Mouse (Mus musculus) gonadal fat pad, adult 2 months (tissue): ENCODE measurements around the gene Lipt2. TPM values are rescaled to one million over a fixed set of nuclear protein-coding genes. Genes with fewer than 3 reads are reported as not detected.

ENCODE experiments used
- DNase-seq: peaks from one replicate; pipeline ENCODE4 v3.0.0-alpha.2; 2012; ENCODE audit warnings: low read depth
- polyA plus RNA-seq: library from polyadenylated mRNA; depleted of rRNA; stranded (reverse); fragments of >200 nt; gene quantifications from 2 replicates; pipeline ENCODE4 v1.2.3, GENCODE M21; 2012; rRNA removed

The Lipt2 gene
- polyA plus RNA-seq: 10.8 and 11.2 TPM in 2 replicates

DNA sequence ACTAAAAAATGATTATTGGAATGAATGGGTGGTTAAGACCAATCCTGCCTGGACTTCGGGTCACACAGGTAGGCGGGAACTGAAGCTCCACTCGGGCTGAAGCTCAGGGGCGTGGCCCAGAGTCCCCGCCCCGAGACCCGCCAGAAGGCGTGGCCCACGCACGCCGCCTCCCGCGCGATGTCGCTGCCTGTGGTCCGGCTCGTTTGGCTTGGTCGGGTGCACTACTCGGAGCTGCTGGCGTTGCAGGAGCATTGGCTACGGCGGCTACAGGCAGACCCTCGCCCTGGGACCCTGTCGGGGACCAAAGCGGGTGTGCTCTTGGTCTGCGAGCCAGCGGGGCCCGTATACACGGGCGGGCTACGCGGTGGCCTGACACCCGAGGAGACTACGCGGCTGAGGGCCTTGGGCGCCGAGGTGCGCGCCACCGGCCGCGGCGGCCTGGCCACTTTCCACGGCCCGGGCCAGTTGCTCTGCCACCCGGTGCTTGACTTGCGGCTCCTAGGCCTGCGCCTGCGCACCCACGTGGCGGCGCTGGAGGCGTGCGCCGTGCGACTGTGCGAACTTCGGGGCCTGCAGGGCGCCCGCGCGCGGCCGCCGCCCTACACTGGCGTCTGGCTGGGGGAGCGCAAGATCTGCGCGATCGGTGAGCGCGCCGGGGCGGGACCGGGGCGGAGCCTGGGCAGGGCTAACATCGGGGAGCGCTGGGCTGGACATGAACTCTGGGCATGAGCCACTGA, at the start of gene Lipt2:
Gene Lipt2 (plus strand): TSS at position 173 of the 737 bp plus-strand sequence.
- DNase-seq: no peak

- DNase-seq: no peak
These were observed 47.6 kb upstream of the Lipt2 start for GRCm38 (mm10) chr7:100111506-100111905.

- DNase-seq: no peak
These were observed 45.3 kb upstream of the Lipt2 start for GRCm38 (mm10) chr7:100113821-100114220.

GRCm38 (mm10) chr7:100114279-100114678, 44.8 kb upstream of the Lipt2 start:
- no peak for DNase-seq

- no peak for DNase-seq
These were observed 38.3 kb upstream of the Lipt2 start for GRCm38 (mm10) chr7:100120791-100121261.

GRCm38 (mm10) chr7:100121376-100121789, 37.7 kb upstream of the Lipt2 start, which contains the start of gene Pold3:
Gene Pold3 (minus strand): TSS chr7:100121565.
- DNase-seq: peak; percentile 68

DNA sequence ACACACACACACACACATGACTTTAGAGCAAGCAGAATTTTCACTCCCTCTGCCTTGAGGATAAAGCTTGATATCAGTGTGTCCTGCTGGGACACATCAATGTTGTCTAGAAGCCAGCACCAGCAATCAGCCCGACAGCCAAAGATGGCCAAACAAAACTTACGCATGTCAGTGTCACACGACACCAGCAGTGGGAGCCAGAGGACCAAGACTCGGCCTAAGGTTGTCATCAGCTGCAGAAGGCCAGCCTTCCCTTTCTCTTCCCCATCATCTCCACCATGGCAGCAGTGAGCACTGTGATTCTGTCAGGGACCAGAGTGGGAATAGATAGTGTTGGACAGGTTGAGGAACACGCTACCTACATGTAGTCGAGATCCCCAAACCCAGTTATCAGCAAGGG, 35.6 kb upstream of the Lipt2 start:
- DNase-seq: no peak

GRCm38 (mm10) chr7:100124211-100124610, 34.9 kb upstream of the Lipt2 start:
- no peak for DNase-seq

DNA sequence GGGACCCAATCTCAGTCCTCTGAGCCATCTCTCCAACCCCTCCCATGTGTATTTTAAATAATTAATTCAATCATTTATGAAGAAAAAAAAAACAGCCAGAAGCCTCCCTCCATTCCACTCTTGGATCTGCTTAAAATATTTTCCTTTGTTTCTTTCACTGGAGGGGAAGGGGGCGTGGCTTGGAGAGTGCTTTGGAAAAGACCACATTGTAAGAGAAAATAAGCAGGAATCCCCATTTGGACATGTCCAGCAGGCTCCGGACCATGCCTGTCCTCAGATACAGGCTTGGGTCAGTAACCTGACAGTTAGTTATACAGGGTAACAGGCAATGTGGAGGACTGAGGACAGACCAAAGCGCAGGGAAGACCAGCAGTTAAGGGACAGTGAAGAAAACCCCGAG, 33.9 kb upstream of the Lipt2 start:
- DNase-seq: no peak

DNA sequence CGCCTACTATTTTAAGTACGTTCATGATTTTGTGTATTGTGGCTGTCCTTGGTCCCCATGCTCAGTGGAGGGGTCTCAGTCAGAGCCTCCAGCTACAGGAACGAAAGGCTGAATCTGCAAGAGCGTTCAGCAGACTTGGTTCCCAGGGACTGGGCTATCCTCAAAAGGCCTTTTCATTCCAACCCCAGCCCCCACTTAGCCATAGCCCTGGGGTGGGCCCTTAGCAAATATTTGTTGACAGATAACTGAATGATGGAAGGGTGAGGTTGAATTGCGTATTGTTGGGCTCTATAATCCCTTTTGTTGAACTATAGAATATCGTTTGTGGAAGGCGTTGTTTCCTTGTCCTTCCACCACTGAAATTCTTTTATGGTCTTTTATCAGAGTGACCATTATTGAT, 32.6 kb upstream of the Lipt2 start:
- no peak for DNase-seq

DNA sequence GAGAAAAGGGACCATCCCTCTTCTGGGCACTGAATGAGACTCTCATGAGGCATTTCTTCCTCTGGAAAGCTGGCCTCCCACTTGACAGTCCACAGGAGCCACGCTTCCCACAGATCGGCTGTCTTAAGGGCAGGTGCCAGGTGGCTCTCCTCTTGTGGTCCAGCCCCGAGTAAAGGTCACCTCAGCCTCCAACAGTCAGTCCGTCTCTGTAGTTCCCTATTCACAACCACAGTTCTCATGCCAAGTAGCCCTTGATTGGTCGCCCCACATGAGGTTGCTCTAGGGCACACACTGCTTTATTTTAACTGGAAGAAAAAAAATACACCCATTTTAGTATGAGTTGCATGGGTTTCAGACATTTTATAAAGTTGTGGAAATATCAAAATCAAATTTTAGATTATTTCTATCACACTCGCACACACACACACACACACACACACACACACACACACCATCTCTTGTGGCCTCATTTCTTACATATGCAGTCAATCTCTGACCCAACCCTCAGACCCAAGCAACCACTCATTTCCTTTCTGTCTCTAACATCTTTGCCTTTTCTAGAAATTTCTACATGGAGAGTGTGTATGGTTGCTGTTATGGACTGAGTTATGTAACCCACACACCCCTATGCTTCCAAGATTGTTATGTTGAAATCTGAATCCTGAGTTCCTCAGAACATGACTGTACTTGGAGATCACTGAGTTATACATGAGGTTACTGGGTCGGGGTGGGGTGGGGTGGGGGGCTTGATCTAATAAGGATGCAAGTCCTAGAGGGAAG, 30.6 kb upstream of the Lipt2 start:
- no peak for DNase-seq

DNA sequence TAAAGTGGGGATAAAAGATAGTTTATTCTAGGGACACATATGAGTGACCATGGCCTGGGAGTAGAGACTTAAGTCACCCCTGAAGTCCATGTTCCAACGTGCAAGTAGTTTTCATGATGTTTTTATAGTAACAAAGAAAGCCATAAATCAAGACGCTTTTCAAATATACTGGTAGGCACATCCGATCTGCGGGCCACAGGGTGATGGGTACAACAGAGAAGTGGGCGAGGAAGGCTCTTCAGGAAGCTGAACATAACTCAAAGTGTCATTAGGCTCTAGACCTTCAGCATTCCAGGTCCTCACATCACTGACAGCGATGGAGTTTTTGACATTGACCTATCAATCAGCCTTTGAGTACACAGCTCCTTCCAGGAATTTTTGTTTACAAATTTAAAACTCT, 28.5 kb upstream of the Lipt2 start:
- DNase-seq: no peak

- no peak for DNase-seq
These were observed 26.7 kb upstream of the Lipt2 start for GRCm38 (mm10) chr7:100132379-100132778.

DNA sequence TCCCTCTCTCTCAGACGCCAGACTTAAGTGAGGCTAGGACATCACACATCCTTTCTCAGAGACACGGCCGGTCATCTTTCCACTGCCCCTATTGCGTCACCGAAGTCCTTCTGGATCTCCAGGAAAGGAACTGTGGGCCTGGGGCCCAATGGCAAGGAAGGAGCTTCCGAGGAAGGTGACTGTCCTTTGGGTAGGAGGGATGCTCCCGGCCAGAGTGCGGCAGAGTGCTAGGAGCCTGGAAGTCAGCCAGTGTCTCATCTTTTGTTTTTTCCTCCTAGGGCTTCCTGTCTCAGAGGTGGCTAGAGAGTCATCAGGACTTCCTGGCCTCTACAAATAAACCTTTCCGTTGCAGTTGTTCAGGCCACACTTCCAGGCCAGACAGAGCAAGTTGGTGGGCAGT, 22.0 kb upstream of the Lipt2 start:
- no peak for DNase-seq

- peak; percentile 59 for DNase-seq
These were observed 21.0 kb upstream of the Lipt2 start for GRCm38 (mm10) chr7:100138075-100138474.

- no peak for DNase-seq
These were observed 18.5 kb upstream of the Lipt2 start for GRCm38 (mm10) chr7:100140591-100140990.

DNA sequence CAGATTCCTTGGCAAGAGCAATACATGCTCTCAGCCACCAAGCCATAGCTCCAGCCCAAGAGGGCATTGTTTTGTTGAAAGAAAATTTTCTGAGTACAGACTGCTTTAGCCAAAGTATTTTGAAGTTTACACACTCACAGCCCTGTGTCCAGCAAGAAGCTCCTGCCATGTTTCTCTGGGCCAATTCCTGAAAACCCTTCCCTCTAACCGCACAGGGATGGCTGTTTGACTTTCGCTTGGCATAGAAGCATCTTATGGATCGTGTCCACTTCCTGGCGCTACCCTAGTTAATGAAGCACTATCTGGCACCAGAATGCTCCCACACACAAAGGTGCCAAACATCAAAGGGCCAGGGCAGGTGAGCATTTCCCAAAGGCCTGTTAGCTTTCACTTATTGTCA, 10.5 kb upstream of the Lipt2 start:
- no peak for DNase-seq

DNA sequence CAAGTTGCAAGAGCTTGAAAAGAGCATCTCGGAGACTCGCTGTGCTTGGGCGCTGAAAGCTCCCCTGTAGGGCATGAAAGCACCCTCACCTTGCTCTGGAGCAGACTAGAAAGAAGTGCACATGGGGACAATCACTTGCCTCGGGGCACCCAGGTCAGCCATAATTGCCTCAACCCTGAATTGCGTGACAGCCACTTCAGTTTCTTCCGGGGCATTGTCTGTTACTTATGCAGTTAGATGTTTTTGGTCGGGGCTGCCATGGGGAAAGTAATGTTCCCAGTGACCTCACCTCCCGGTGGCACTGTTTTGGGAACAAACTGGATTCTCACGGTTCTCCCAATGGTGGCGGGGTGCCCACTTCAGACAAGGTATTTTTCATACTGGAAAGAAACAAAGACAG, 9.0 kb upstream of the Lipt2 start:
- DNase-seq: no peak

- no peak for DNase-seq
These were observed 8.5 kb upstream of the Lipt2 start for GRCm38 (mm10) chr7:100150626-100151025.

- DNase-seq: peak; percentile 71
These were observed 1.4 kb upstream of the Lipt2 start for GRCm38 (mm10) chr7:100157669-100158068.

- no peak for DNase-seq
These were observed 929 bp downstream of the Lipt2 start for GRCm38 (mm10) chr7:100160006-100160405.

DNA sequence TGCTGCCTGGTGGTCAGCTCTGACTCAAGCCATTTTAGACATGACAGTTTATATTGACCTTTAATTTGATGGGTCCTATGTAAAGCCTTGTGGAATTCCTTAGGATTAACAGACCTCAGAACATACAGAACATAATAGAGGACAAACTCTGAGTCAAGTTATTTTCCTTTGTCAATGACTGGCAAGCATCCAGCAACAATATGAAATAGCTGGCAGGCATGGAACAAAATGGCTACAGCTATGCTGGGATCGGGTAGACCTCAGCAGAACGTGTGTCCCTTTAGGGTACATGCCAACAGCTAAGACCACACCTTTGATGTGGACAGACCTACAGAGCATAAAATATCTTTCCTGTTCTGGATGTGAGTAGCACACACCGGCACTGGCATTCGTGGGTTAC, 4.4 kb downstream of the Lipt2 start:
- DNase-seq: no peak

- DNase-seq: no peak
These were observed 9.6 kb downstream of the Lipt2 start for GRCm38 (mm10) chr7:100168654-100169053.
